29 mouse cellular contexts compared by ENCODE assay signal in the genomic region with DNA sequence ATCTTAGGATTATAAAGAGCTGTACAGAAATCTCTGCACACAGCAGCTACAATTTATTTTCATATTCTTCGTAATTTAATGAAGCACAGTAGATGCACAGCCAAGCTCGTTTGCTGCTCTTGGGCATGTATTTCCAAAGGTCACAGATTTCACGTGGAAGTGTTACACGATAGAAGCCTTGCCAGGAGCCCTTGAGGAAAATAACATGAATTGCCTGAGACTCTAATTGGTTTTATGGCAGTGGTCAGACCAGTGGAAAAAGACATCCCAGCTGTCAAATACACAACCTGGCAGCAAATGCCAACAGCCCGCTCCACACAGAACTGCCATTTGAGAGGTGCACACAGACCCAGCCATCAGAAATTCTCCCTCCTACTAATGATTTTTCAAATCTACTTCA. TPM values are rescaled to one million over a fixed set of nuclear protein-coding genes. Genes with fewer than 3 reads are reported as not detected.
DNase-seq lines count a peak whose midpoint lies in the region; ATAC-seq and TF ChIP-seq lines count a peak whose summit lies in the region.
"Had no signal": no experiment of that assay in that cellular context is flagged by ENCODE, and none has a peak within 500 bp of the region (broad histone marks: within the 10 kb centered on the region; RNA-seq: fewer than 3 reads in every experiment).

No protein-coding gene starts in this region.

- no peak overlapping the region for H3K27ac ChIP-seq in forebrain, embryonic 14.5 days (ENCODE audit: low read depth, low read length)
- no peak overlapping the region for H3K27ac ChIP-seq in forebrain, embryonic 13.5 days
- 0 out of 2 replicates have a peak overlapping the region, but pooled peaks have one; percentile 38 for H3K27ac ChIP-seq in kidney, adult 2 months (ENCODE audit: insufficient read depth, low read depth, low read length)
- no peak overlapping the region for H3K27ac ChIP-seq in kidney, embryonic 15.5 days
- peak overlapping the region; percentile 42; the same call in 1 of the 2 replicates for H3K27ac ChIP-seq in neural tube, embryonic 13.5 days (replicated peaks)
- H3K27ac ChIP-seq: embryonic facial prominence, embryonic 15.5 days; gastrocnemius, adult 2 months; heart, embryonic 15.5 days; hindbrain, embryonic 15.5 days; limb, embryonic 12.5 days; liver, embryonic 12.5 days; midbrain, embryonic 12.5 days; neural tube, embryonic 12.5 days had no signal

- no peaks in the 10 kb centered on the region for H3K27me3 ChIP-seq in forebrain, embryonic 14.5 days (replicated peaks; ENCODE audit: control insufficient read depth, insufficient read depth, low read length)
- H3K27me3 ChIP-seq in forebrain, embryonic 13.5 days = no peaks in the 10 kb centered on the region
- no peaks in the 10 kb centered on the region for H3K27me3 ChIP-seq in kidney, adult 2 months (replicated peaks; ENCODE audit: control insufficient read depth, insufficient read depth, low read length)
- H3K27me3 ChIP-seq in kidney, embryonic 15.5 days = no peaks in the 10 kb centered on the region
- no peaks in the 10 kb centered on the region for H3K27me3 ChIP-seq in neural tube, embryonic 13.5 days
- H3K27me3 ChIP-seq: embryonic facial prominence, embryonic 15.5 days; heart, embryonic 15.5 days; hindbrain, embryonic 15.5 days; limb, embryonic 12.5 days; liver, embryonic 12.5 days; midbrain, embryonic 12.5 days; neural tube, embryonic 12.5 days had no signal

- ATAC-seq in forebrain, embryonic 14.5 days = no peak
- no peak for ATAC-seq in forebrain, embryonic 13.5 days
- no peak for ATAC-seq in kidney, embryonic 15.5 days (replicated peaks; ENCODE audit: low FRiP score)
- no peak for ATAC-seq in neural tube, embryonic 13.5 days (ENCODE audit: low read depth)
- ATAC-seq: intestine, embryonic 16.5 days; liver, embryonic 12.5 days; Patski had no signal

- TF ChIP-seq POLR2A in kidney, adult 2 months (IDR thresholded peaks at IDR 0.05; ENCODE audit: low read depth, low read length) = no peak

- peak; percentile 24 for DNase-seq in forebrain, embryonic 14.5 days (ENCODE audit: low spot score)
- peak; percentile 54 for DNase-seq in kidney, adult 2 months
- no peak for DNase-seq in neural tube, embryonic 10.5 days (ENCODE audit: extremely low spot score, low spot score)
- DNase-seq in thymus, adult 18-20 months = no peak
- DNase-seq: adrenal gland, postnatal 36 days; cerebellum, adult 11-12 months; cerebellum, postnatal 25 days; embryo, embryonic 11 days; gastrocnemius, adult 2 months; heart, postnatal 36 days; kidney, postnatal 10 days; lung, adult 18-20 months; lung, postnatal 10 days; thymus, adult 2 months had no signal

- no peaks in the 10 kb centered on the region for H3K4me1 ChIP-seq in forebrain, embryonic 14.5 days (ENCODE audit: control insufficient read depth, insufficient read depth, low read length)
- H3K4me1 ChIP-seq in forebrain, embryonic 13.5 days = no peaks in the 10 kb centered on the region; the same call in 1 of the 2 replicates
- H3K4me1 ChIP-seq in kidney, adult 2 months (ENCODE audit: control insufficient read depth, insufficient read depth, low read length) = 0 out of 2 replicates have a peak, but pooled peaks cover 3% of the 10 kb centered on the region
- H3K4me1 ChIP-seq in kidney, embryonic 15.5 days = 0 out of 2 replicates have a peak, but pooled peaks cover 4% of the 10 kb centered on the region
- H3K4me1 ChIP-seq in neural tube, embryonic 13.5 days (replicated peaks) = peaks cover 8% of the 10 kb centered on the region; the same call in 1 of the 2 replicates
- H3K4me1 ChIP-seq: embryonic facial prominence, embryonic 15.5 days; heart, embryonic 15.5 days; hindbrain, embryonic 15.5 days; liver, embryonic 12.5 days; midbrain, embryonic 12.5 days; neural tube, embryonic 12.5 days had no signal

- H3K9me3 ChIP-seq in forebrain, embryonic 14.5 days (replicated peaks; ENCODE audit: control insufficient read depth, low read length) = no peaks in the 10 kb centered on the region
- H3K9me3 ChIP-seq in forebrain, embryonic 13.5 days (replicated peaks) = no peaks in the 10 kb centered on the region
- H3K9me3 ChIP-seq in kidney, embryonic 15.5 days (replicated peaks) = no peaks in the 10 kb centered on the region
- H3K9me3 ChIP-seq in neural tube, embryonic 13.5 days = no peaks in the 10 kb centered on the region
- H3K9me3 ChIP-seq: embryonic facial prominence, embryonic 15.5 days; heart, embryonic 15.5 days; hindbrain, embryonic 15.5 days; limb, embryonic 12.5 days; liver, embryonic 12.5 days; midbrain, embryonic 12.5 days; neural tube, embryonic 12.5 days had no signal

- no peak overlapping the region for H3K9ac ChIP-seq in forebrain, embryonic 14.5 days (ENCODE audit: low read length)
- H3K9ac ChIP-seq in forebrain, embryonic 13.5 days = no peak overlapping the region
- no peak overlapping the region for H3K9ac ChIP-seq in kidney, embryonic 15.5 days
- H3K9ac ChIP-seq in neural tube, embryonic 13.5 days = no peak overlapping the region
- H3K9ac ChIP-seq: embryonic facial prominence, embryonic 15.5 days; heart, embryonic 15.5 days; hindbrain, embryonic 15.5 days; limb, embryonic 12.5 days; liver, embryonic 12.5 days; midbrain, embryonic 12.5 days; neural tube, embryonic 12.5 days had no signal

- no peak overlapping the region for H3K4me3 ChIP-seq in forebrain, embryonic 14.5 days (ENCODE audit: low read depth, low read length)
- no peak overlapping the region for H3K4me3 ChIP-seq in forebrain, embryonic 13.5 days
- H3K4me3 ChIP-seq in kidney, adult 2 months (ENCODE audit: insufficient read depth, low read depth, low read length) = no peak overlapping the region
- H3K4me3 ChIP-seq in kidney, embryonic 15.5 days (replicated peaks) = no peak overlapping the region
- no peak overlapping the region for H3K4me3 ChIP-seq in neural tube, embryonic 13.5 days
- H3K4me3 ChIP-seq: embryonic facial prominence, embryonic 15.5 days; gastrocnemius, adult 2 months; heart, embryonic 15.5 days; hindbrain, embryonic 15.5 days; limb, embryonic 12.5 days; liver, embryonic 12.5 days; midbrain, embryonic 12.5 days; neural tube, embryonic 12.5 days had no signal

- WGBS in forebrain, embryonic 14.5 days = 51% methylated on average over 5 of the region's 5 CpGs
- 62% methylated on average over 5 of the region's 5 CpGs for WGBS in forebrain, embryonic 13.5 days
- 44% methylated on average over 5 of the region's 5 CpGs for WGBS in kidney, adult 2 months
- WGBS in kidney, embryonic 15.5 days = 46% methylated on average over 5 of the region's 5 CpGs
- 57% methylated on average over 5 of the region's 5 CpGs for whole genome bisulfite sequencing in neural tube, embryonic 13.5 days

- TF ChIP-seq CTCF in kidney, adult 2 months (conservative IDR thresholded peaks at IDR 0.05; ENCODE audit: insufficient read depth, insufficient read length, low read depth, low read length) = no peak

- no peak overlapping the region for H3K4me2 ChIP-seq in forebrain, embryonic 14.5 days (ENCODE audit: low read length)
- H3K4me2 ChIP-seq in forebrain, embryonic 13.5 days = no peak overlapping the region
- no peak overlapping the region for H3K4me2 ChIP-seq in kidney, embryonic 15.5 days
- H3K4me2 ChIP-seq in neural tube, embryonic 13.5 days = no peak overlapping the region
- H3K4me2 ChIP-seq: embryonic facial prominence, embryonic 15.5 days; heart, embryonic 15.5 days; hindbrain, embryonic 15.5 days; limb, embryonic 12.5 days; liver, embryonic 12.5 days; midbrain, embryonic 12.5 days; neural tube, embryonic 12.5 days had no signal

- H3K36me3 ChIP-seq in forebrain, embryonic 14.5 days (ENCODE audit: control insufficient read depth, insufficient read depth, low read length) = no peaks in the 10 kb centered on the region
- no peaks in the 10 kb centered on the region for H3K36me3 ChIP-seq in forebrain, embryonic 13.5 days (ENCODE audit: poor library complexity, severe bottlenecking)
- H3K36me3 ChIP-seq in kidney, adult 2 months (ENCODE audit: control insufficient read depth, insufficient read depth, low read length) = no peaks in the 10 kb centered on the region
- no peaks in the 10 kb centered on the region for H3K36me3 ChIP-seq in kidney, embryonic 15.5 days
- H3K36me3 ChIP-seq in neural tube, embryonic 13.5 days = no peaks in the 10 kb centered on the region
- H3K36me3 ChIP-seq: embryonic facial prominence, embryonic 15.5 days; heart, embryonic 15.5 days; hindbrain, embryonic 15.5 days; limb, embryonic 12.5 days; liver, embryonic 12.5 days; midbrain, embryonic 12.5 days; neural tube, embryonic 12.5 days had no signal

RNA-seq across cellular contexts. Expression of gene Gm10234, which starts 9.3 kb away (rescaled TPM):
- polyA plus RNA-seq in forebrain, embryonic 14.5 days (2014; fragmentation: Nextera tagmentation; extraction: Ambion mirVana) = not detected in 2 replicates
- polyA plus RNA-seq in forebrain, embryonic 13.5 days (2015; fragmentation: Nextera tagmentation; extraction: Ambion mirVana) = not detected in 2 replicates
- polyA plus RNA-seq in kidney, adult 2 months (2012; rRNA removed) = not detected in 2 replicates
- not detected in 2 replicates for polyA plus RNA-seq in kidney, embryonic 15.5 days (2015; fragmentation: Nextera tagmentation; extraction: Ambion mirVana)
- not detected in 2 replicates for polyA plus RNA-seq in neural tube, embryonic 13.5 days (2015; fragmentation: Nextera tagmentation; extraction: Ambion mirVana)
- polyA plus RNA-seq: embryonic facial prominence, embryonic 15.5 days; frontal cortex, adult 2 months; heart, embryonic 15.5 days; hindbrain, embryonic 15.5 days; intestine, embryonic 16.5 days; limb, embryonic 12.5 days; liver, embryonic 12.5 days; midbrain, embryonic 12.5 days; neural tube, embryonic 12.5 days; Patski; small intestine, adult 2 months; stomach, embryonic 16.5 days; thymus, adult 2 months had no signal

Comparison
In these comparisons a context has a peak if more than half of its experiments do, and no peak if none do; other contexts are left out.
1. H3K27ac ChIP-seq: peak in kidney, adult 2 months (single experiment) and neural tube, embryonic 13.5 days (single experiment); none in forebrain, embryonic 14.5 days (single experiment), forebrain, embryonic 13.5 days (single experiment) and kidney, embryonic 15.5 days (single experiment).
2. DNase-seq: peak in forebrain, embryonic 14.5 days (single experiment) and kidney, adult 2 months (single experiment); none in neural tube, embryonic 10.5 days (single experiment) and thymus, adult 18-20 months (0 of 2).